Mouse (Mus musculus) midbrain, embryonic 10.5 days (tissue): ENCODE results near the gene Myo1g. TPM values are rescaled to one million over a fixed set of nuclear protein-coding genes. Genes with fewer than 3 reads are reported as not detected.

Experiments used
- DNase-seq: peaks from one replicate; pipeline ENCODE4 v3.0.0-alpha.2; 2017; ENCODE audit warnings: low spot score
- H3K27ac ChIP-seq: fragments of 300-500 bp; sonication (generic); replicated peaks from 2 replicates; pipeline ENCODE4 v1.5.1; 2016; ENCODE audit warnings: mild to moderate bottlenecking
- H3K27me3 ChIP-seq: fragments of 300-500 bp; sonication (generic); 2 replicates; pipeline ENCODE4 v1.6.1; 2016; ENCODE audit warnings: low read depth, mild to moderate bottlenecking; ENCODE audit not compliant: poor library complexity, severe bottlenecking
- H3K36me3 ChIP-seq: fragments of 300-500 bp; sonication (generic); 2 replicates; pipeline ENCODE4 v1.6.1; 2016; ENCODE audit warnings: mild to moderate bottlenecking, moderate library complexity
- H3K4me1 ChIP-seq: fragments of 300-500 bp; sonication (generic); 2 replicates; pipeline ENCODE4 v1.6.1; 2016
- H3K4me3 ChIP-seq: fragments of 300-500 bp; sonication (generic); 2 replicates; pipeline ENCODE4 v1.5.1; 2016; ENCODE audit warnings: mild to moderate bottlenecking, moderate library complexity
- H3K9me3 ChIP-seq: fragments of 300-500 bp; sonication (generic); replicated peaks from 2 replicates; pipeline ENCODE4 v1.6.1; 2016; ENCODE audit warnings: mild to moderate bottlenecking
- WGBS: fragments of 180-500 bp; shearing (Covaris S2); methylation state at CpG from one replicate; pipeline ENCODE4 v1.1.7; 2016; 5-methylcytosine and 5-hydroxymethylcytosine counted together
- polyA plus RNA-seq: library from polyadenylated mRNA; unstranded; fragments of >200 nt; fragmentation: Nextera tagmentation; extraction: Ambion mirVana; gene quantifications from 2 replicates; pipeline ENCODE4 v1.2.1, GENCODE M21; 2016

Myo1g gene
- polyA plus RNA-seq, 1 experiment from 2014 or later: 0.86 TPM

- DNase-seq: no peak
- Histone ChIP-seq H3K4me3 (no peak overlapping the region), H3K27ac (no peak overlapping the region), H3K27me3 (no peaks in the 10 kb centered on the region), H3K4me1 (no peaks in the 10 kb centered on the region), H3K36me3 (no peaks in the 10 kb centered on the region), H3K9me3 (no peaks in the 10 kb centered on the region)
- 95% methylated on average over 2 of the region's 2 CpGs for WGBS
Observed at GRCm38 (mm10) chr11:6502506-6502905, 18.3 kb downstream of the Myo1g start.

GRCm38 (mm10) chr11:6497311-6497948 is 23.3 kb downstream of the Myo1g start:
- DNase-seq: no peak
- no peaks in the 10 kb centered on the region for H3K9me3 ChIP-seq
- no peaks in the 10 kb centered on the region for H3K27me3 ChIP-seq
- no peak overlapping the region for H3K4me3 ChIP-seq
- no peaks in the 10 kb centered on the region for H3K36me3 ChIP-seq
- WGBS: 83% methylated on average over 12 of the region's 12 CpGs
- no peaks in the 10 kb centered on the region for H3K4me1 ChIP-seq
- H3K27ac ChIP-seq: no peak overlapping the region

- no peaks in the 10 kb centered on the region for H3K9me3 ChIP-seq
- H3K4me1 ChIP-seq: peaks cover 6% of the 10 kb centered on the region
- no peak overlapping the region for H3K27ac ChIP-seq
- H3K36me3 ChIP-seq: no peaks in the 10 kb centered on the region
- H3K27me3 ChIP-seq: no peaks in the 10 kb centered on the region
- WGBS: 66% methylated on average over 6 of the region's 6 CpGs
- DNase-seq: no peak
- H3K4me3 ChIP-seq: no peak overlapping the region
Observed at GRCm38 (mm10) chr11:6489691-6490503, 30.9 kb downstream of the Myo1g start.

GRCm38 (mm10) chr11:6489257-6489656 is 31.5 kb downstream of the Myo1g start:
- Histone ChIP-seq H3K27ac (no peak overlapping the region), H3K9me3 (no peaks in the 10 kb centered on the region), H3K27me3 (no peaks in the 10 kb centered on the region), H3K4me3 (no peak overlapping the region), H3K36me3 (no peaks in the 10 kb centered on the region), H3K4me1 (peaks cover 6% of the 10 kb centered on the region)
- WGBS: 86% methylated on average over 7 of the region's 7 CpGs
- DNase-seq: no peak

DNA sequence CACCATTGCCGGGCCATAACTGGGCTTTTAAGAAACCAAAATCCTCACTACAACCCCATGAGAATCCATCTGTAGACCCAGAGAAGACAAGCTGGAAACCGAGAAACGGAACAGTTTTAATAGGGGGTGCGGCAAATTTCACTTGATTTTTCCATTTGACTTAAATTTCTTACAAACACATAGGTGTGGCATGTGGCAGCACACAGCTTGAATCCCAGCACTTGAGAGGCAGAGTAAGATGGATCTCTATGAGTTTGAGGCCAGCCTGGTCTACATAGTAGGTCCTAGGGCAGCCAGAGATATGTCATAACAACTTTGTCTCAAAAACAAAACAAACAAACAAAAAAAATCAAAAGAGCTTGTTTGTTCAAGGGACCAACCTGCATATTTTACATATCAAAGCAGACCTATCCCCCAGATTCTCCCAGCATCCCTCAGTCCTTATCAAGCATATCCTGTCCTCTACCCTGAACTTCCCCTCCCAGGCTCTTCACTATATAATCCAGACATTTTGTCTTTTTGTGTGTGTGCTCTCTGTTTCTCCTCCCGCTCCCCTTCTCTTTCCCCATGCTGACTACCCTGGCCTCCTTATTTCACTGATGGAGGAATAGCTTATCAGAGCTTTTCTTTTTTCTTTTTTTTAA is 32.6 kb downstream of the Myo1g start:
- Histone ChIP-seq H3K36me3 (no peaks in the 10 kb centered on the region), H3K4me1 (peaks cover 6% of the 10 kb centered on the region), H3K9me3 (no peaks in the 10 kb centered on the region), H3K27ac (no peak overlapping the region), H3K27me3 (no peaks in the 10 kb centered on the region), H3K4me3 (no peak overlapping the region)
- no peak for DNase-seq
- 95% methylated on average over 5 of the region's 5 CpGs for WGBS

- 57% methylated on average over 7 of the region's 7 CpGs for WGBS
- peaks cover 6% of the 10 kb centered on the region for H3K4me1 ChIP-seq
- no peaks in the 10 kb centered on the region for H3K36me3 ChIP-seq
- no peak overlapping the region for H3K27ac ChIP-seq
- H3K9me3 ChIP-seq: no peaks in the 10 kb centered on the region
- H3K27me3 ChIP-seq: no peaks in the 10 kb centered on the region
- H3K4me3 ChIP-seq: no peak overlapping the region
- DNase-seq: no peak
Observed at GRCm38 (mm10) chr11:6487496-6487895, 33.3 kb downstream of the Myo1g start.

- Histone ChIP-seq H3K27ac (no peak overlapping the region), H3K36me3 (no peaks in the 10 kb centered on the region), H3K9me3 (no peaks in the 10 kb centered on the region), H3K27me3 (no peaks in the 10 kb centered on the region), H3K4me1 (peaks cover 6% of the 10 kb centered on the region), H3K4me3 (no peak overlapping the region)
- no peak for DNase-seq
- 70% methylated on average over 6 of the region's 6 CpGs for WGBS
Observed at GRCm38 (mm10) chr11:6486916-6487315, 33.8 kb downstream of the Myo1g start.

DNA sequence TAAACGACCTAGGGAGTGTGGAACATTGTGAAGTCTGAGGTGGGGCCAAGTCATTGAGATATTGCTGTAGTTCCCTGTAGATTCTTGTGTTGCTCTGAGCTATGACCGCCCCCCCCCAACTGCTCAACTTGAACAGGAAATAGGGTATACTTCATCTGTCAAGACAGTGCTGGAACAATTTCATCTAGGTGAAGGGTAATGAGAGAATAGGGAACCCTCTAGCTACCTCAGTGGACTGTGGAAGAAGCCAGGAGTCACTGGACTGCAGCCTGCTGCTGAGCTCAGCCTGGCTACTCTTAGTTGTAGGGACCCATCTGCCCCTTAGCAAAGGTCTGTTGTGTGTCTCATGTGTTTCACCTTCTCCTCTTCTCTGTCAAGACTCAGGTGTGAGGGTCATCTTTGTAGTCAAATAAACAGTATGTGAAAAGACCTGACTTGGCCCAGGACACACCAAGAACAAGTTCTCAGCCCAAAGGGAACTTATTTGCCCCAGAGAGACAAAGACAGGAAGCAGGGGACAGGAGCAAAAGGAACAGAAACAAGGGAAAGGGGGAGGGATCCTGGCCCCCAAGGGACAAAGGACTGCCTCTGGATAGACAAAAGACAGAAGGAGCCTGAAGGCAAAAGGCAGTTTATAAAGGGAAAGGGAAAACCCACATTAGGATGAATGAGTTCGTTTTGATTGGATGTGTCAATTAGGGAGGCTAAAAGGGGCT is 36.4 kb downstream of the Myo1g start:
- no peaks in the 10 kb centered on the region for H3K36me3 ChIP-seq
- no peak overlapping the region for H3K4me3 ChIP-seq
- 63% methylated on average over 3 of the region's 3 CpGs for WGBS
- H3K27ac ChIP-seq: no peak overlapping the region
- H3K9me3 ChIP-seq: no peaks in the 10 kb centered on the region
- DNase-seq: no peak
- no peaks in the 10 kb centered on the region for H3K27me3 ChIP-seq
- H3K4me1 ChIP-seq: peaks cover 6% of the 10 kb centered on the region

GRCm38 (mm10) chr11:6483103-6483502 is 37.7 kb downstream of the Myo1g start:
- no peak overlapping the region for H3K4me3 ChIP-seq
- no peaks in the 10 kb centered on the region for H3K36me3 ChIP-seq
- H3K27me3 ChIP-seq: no peaks in the 10 kb centered on the region
- H3K27ac ChIP-seq: no peak overlapping the region
- DNase-seq: no peak
- peaks cover 6% of the 10 kb centered on the region for H3K4me1 ChIP-seq
- H3K9me3 ChIP-seq: no peaks in the 10 kb centered on the region
- WGBS: 91% methylated on average over 2 of the region's 2 CpGs

DNA sequence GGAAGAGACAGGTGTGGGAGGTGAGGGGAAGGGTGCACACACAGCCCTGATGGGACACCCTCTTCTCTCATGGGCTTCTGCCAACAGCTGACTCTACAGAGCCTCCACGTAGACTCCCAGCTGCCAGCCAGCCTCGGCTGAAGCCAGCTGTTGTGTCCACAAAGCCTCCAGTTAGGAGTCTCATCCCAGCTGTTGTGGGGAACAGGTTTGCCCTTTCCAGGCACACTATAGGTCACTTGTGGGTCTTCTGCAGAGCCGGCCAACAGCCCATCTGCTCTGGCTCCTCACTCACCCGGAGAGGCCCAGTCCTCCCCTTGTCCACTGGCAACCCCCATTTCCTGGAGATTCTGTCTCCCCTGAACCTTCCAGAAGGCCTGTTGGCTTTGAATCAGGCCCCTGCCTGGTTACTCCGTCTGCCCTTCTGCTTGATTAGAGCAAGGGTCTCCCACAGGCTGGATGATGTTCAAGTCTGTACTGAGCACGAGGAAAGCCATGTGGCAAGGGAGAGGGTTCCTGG is 39.0 kb downstream of the Myo1g start:
- Histone ChIP-seq H3K4me1 (0 out of 2 replicates have a peak, but pooled peaks cover 2% of the 10 kb centered on the region), H3K36me3 (no peaks in the 10 kb centered on the region), H3K27me3 (no peaks in the 10 kb centered on the region), H3K9me3 (no peaks in the 10 kb centered on the region), H3K4me3 (no peak overlapping the region), H3K27ac (no peak overlapping the region)
- WGBS: 76% methylated on average over 6 of the region's 6 CpGs
- no peak for DNase-seq

- Histone ChIP-seq H3K27ac (no peak overlapping the region), H3K9me3 (no peaks in the 10 kb centered on the region), H3K27me3 (no peaks in the 10 kb centered on the region), H3K4me1 (0 out of 2 replicates have a peak, but pooled peaks cover 2% of the 10 kb centered on the region), H3K36me3 (no peaks in the 10 kb centered on the region), H3K4me3 (no peak overlapping the region)
- no peak for DNase-seq
- 87% methylated on average over 13 of the region's 13 CpGs for WGBS
Observed at GRCm38 (mm10) chr11:6480681-6481405, 39.9 kb downstream of the Myo1g start.

- no peaks in the 10 kb centered on the region for H3K36me3 ChIP-seq
- no peaks in the 10 kb centered on the region for H3K9me3 ChIP-seq
- no peaks in the 10 kb centered on the region for H3K27me3 ChIP-seq
- no peak overlapping the region for H3K27ac ChIP-seq
- 0 out of 2 replicates have a peak, but pooled peaks cover 2% of the 10 kb centered on the region for H3K4me1 ChIP-seq
- 78% methylated on average over 7 of the region's 7 CpGs for WGBS
- no peak for DNase-seq
- H3K4me3 ChIP-seq: no peak overlapping the region
Observed at GRCm38 (mm10) chr11:6480191-6480590, 40.6 kb downstream of the Myo1g start.
